Mouse (Mus musculus) intestine, embryonic 14.5 days (tissue): ENCODE data around the gene Tmem208. TPM values are rescaled to one million over a fixed set of nuclear protein-coding genes. Genes with fewer than 3 reads are reported as not detected.

Source experiments
- ATAC-seq: fragments of 200-750 bp; cut with Nextera tagmentation; replicated peaks from 2 replicates; pipeline ENCODE4 v1.8.0; 2017; ENCODE audit warnings: low read depth, moderate number of reproducible peaks, moderate TSS enrichment, moderate library complexity; ENCODE audit not compliant: low FRiP score, low TSS enrichment
- DNase-seq: peaks from one replicate; pipeline ENCODE4 v3.0.0-alpha.2; 2018; ENCODE audit warnings: low spot score
- H3K27ac ChIP-seq: fragments of 300-500 bp; sonication (generic); 2 replicates; pipeline ENCODE4 v1.5.1; 2014; ENCODE audit warnings: low read depth, mild to moderate bottlenecking, control low read depth
- H3K27me3 ChIP-seq: fragments of 300-500 bp; sonication (generic); replicated peaks from 2 replicates; pipeline ENCODE4 v1.6.1; 2014; ENCODE audit warnings: low read length, control low read depth; ENCODE audit not compliant: control insufficient read depth, insufficient read depth
- H3K36me3 ChIP-seq: fragments of 300-500 bp; sonication (generic); 2 replicates; pipeline ENCODE4 v1.6.1; 2014; ENCODE audit warnings: low read length, control low read depth; ENCODE audit not compliant: control insufficient read depth, insufficient read depth
- H3K4me1 ChIP-seq: fragments of 300-500 bp; sonication (generic); replicated peaks from 2 replicates; pipeline ENCODE4 v1.6.1; 2014; ENCODE audit warnings: low read length, control low read depth, mixed read lengths; ENCODE audit not compliant: control insufficient read depth, insufficient read depth
- H3K4me2 ChIP-seq: fragments of 300-500 bp; sonication (generic); 2 replicates; pipeline ENCODE4 v1.6.1; 2014; ENCODE audit warnings: low read length
- H3K4me3 ChIP-seq: fragments of 300-500 bp; sonication (generic); 2 replicates; pipeline ENCODE4 v1.5.1; 2014; ENCODE audit warnings: low read depth, low read length, control low read depth, mixed read lengths
- H3K9ac ChIP-seq: fragments of 300-500 bp; sonication (generic); 2 replicates; pipeline ENCODE4 v1.6.1; 2014; ENCODE audit warnings: mild to moderate bottlenecking, low read length
- H3K9me3 ChIP-seq: fragments of 300-500 bp; sonication (generic); 2 replicates; pipeline ENCODE4 v1.6.1; 2016; ENCODE audit warnings: low read length, control low read depth; ENCODE audit not compliant: control insufficient read depth
- whole genome bisulfite sequencing: fragments of 180-500 bp; shearing (Covaris S2); extraction: QIAGEN DNeasy Blood & Tissue Kit; methylation state at CpG from one replicate; pipeline ENCODE4 v1.1.7; 2014; 5-methylcytosine and 5-hydroxymethylcytosine counted together
- polyA plus RNA-seq: library from polyadenylated mRNA; unstranded; fragments of >200 nt; fragmentation: Nextera tagmentation; extraction: Ambion mirVana; gene quantifications from 2 replicates; pipeline ENCODE4 v1.2.1, GENCODE M21; 2014

The Tmem208 gene
- polyA plus RNA-seq, 1 experiment from 2014 or later: 138 TPM

GRCm38 (mm10) chr8:105342768-105343167, 16.6 kb downstream of the Tmem208 start:
- H3K4me2 ChIP-seq: no peak overlapping the region
- no peaks in the 10 kb centered on the region for H3K27me3 ChIP-seq
- WGBS: 62% methylated on average over 4 of the region's 4 CpGs
- DNase-seq: no peak
- H3K9ac ChIP-seq: no peak overlapping the region
- H3K9me3 ChIP-seq: no peaks in the 10 kb centered on the region
- no peak overlapping the region for H3K4me3 ChIP-seq
- ATAC-seq: no peak
- H3K27ac ChIP-seq: no peak overlapping the region
- H3K4me1 ChIP-seq: peaks cover 35% of the 10 kb centered on the region
- peaks cover 9% of the 10 kb centered on the region for H3K36me3 ChIP-seq

DNA sequence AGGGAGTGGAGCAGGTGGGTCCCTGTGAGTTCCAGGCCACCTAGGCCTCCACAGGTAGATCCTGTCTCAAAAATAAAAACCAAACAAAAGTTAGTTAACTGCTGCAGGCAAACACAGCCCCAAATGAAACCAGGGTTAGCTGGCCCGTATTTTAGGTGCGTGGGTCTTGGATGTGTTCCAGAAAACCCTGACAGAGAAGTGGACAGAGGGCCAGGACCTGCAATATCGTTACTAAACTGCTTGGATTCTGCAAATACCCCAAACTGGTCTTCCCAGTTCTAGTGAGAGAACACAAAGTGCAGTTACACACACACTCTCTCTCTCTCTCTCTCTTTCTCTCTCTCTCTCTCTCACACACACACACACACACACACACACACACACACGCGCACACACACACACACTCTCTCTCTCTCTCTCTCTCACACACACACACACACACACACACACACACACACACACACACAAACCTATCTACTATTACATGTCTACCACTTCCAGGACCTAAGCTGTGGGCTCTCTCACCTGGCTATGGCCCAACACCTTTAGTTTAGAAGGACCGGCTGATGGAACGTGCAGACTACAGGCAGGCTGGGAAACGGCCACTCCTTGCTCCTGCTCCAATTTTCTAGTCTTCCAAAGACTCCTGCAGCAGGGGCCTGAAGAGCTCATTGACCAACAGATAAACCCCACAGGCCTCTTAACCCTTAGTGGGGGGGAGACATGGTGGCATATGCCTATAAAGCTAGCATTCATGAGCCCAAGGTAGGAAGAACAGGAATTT, 17.8 kb downstream of the Tmem208 start:
- 60% methylated on average over 8 of the region's 8 CpGs for WGBS
- 0 out of 2 replicates have a peak overlapping the region, but pooled peaks have one; percentile 33 for H3K27ac ChIP-seq

DNA sequence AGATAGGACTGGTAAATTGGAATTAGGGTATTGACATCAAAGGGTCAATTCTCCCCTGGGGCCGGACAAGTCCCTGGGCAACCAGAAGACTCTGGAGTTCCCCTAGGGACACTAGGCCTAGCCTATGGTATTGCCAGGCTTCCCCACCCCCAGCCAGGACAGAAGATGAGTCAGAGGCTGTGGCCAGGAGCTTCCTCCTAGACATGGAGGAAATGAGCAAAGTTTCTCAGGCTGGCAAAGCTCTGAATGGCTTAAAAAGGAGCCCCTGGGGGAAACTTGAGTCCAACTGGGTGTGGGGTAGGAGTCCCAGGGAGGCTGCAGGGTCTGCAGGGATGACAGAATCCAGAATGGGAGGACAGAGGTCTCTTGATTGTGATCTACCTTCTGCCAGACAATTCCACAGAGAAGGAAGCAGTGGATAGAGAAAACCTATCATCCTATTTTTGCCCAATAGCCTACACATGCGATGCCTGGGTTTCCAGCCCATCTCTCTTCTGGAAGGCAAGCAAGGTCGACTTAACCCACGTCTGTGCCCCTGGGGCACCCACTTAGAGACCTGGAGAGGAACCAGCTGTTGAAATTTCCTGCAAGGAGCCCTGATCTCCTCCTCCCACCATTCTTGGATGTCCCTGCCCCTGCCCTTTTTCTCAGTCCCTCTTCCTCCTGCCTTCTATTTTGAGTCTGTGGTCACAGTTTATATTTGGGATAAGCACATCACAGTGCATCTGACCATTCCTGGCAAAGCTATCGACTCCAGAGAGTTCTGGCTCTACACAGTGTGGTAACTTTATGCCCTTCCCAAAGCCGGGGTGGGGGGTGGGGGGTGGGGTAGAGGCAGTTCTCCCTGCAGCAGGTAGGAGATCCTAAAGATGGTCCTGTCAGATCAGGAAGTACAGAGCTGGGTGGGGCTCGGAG, 19.2 kb downstream of the Tmem208 start:
- peak overlapping the region; percentile 77 for H3K4me2 ChIP-seq
- 0 out of 2 replicates have a peak overlapping the region, but pooled peaks have one; percentile 10 for H3K9ac ChIP-seq
- H3K4me3 ChIP-seq: no peak overlapping the region
- DNase-seq: no peak
- H3K4me1 ChIP-seq: peaks cover 39% of the 10 kb centered on the region
- H3K9me3 ChIP-seq: no peaks in the 10 kb centered on the region
- no peak overlapping the region for H3K27ac ChIP-seq
- ATAC-seq: no peak
- WGBS: 40% methylated on average over 7 of the region's 7 CpGs
- H3K36me3 ChIP-seq: no peaks in the 10 kb centered on the region
- H3K27me3 ChIP-seq: 0 out of 2 replicates have a peak, but pooled peaks cover 3% of the 10 kb centered on the region

More for the DNA sequence above, 17.8 kb downstream of the Tmem208 start:
- ATAC-seq (no peak), DNase-seq (no peak)
- Histone ChIP-seq H3K9me3 (no peaks in the 10 kb centered on the region), H3K4me2 (no peak overlapping the region), H3K9ac (no peak overlapping the region), H3K36me3 (no peaks in the 10 kb centered on the region), H3K27me3 (no peaks in the 10 kb centered on the region), H3K4me1 (peaks cover 39% of the 10 kb centered on the region), H3K4me3 (no peak overlapping the region)

DNA sequence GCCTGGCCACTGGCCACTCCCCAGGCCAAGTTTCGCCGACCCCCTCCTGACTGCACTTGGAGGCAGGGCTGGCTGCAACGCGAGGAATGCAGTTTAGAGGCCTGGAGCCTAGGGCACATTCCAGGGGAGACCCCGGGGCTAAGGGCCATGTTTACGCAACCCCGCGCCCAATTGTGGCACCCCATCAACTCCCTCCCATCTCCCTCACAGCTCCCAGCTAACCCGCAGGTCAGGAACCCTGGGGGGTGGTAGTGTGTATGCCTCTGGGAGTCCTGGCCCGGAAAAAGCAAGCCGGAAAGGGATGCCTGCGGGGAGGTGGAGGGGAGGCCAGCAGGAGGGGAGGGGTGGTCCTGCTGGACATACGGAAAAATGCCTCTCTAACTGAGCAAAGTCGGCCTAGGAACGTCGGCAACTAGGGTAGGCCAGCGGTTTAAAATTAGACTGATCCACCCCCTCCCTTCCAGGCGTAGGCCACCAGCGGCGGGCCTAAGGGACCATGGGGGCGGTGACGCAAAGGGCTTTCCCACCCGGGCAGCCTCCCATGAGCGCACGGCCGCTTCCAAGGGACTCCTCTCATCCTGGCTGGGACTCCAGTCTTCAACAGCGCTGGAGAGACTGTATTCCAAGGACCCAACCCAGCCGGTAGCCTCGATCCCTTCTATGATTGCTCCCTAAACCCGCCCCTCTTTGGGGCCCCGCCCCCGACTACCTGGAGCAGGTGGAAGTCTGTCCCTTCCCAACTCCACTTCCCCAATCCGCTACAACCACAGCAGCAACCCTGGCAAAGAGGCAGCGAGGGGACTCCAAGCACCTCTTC, 20.7 kb downstream of the Tmem208 start:
- H3K27ac ChIP-seq: peak overlapping the region; percentile 77
- DNase-seq (peak; percentile 81), ATAC-seq (peak; percentile 63)
- H3K9me3 ChIP-seq: no peaks in the 10 kb centered on the region
- no peaks in the 10 kb centered on the region for H3K36me3 ChIP-seq
- H3K4me2 ChIP-seq: peak overlapping the region; percentile 77
- peaks cover 32% of the 10 kb centered on the region for H3K4me1 ChIP-seq
- under 1% methylated on average over 33 of the region's 34 CpGs for WGBS
- H3K27me3 ChIP-seq: 0 out of 2 replicates have a peak, but pooled peaks cover 4% of the 10 kb centered on the region
- H3K4me3 ChIP-seq: peak overlapping the region; percentile 84
- peak overlapping the region; percentile 61 for H3K9ac ChIP-seq

DNA sequence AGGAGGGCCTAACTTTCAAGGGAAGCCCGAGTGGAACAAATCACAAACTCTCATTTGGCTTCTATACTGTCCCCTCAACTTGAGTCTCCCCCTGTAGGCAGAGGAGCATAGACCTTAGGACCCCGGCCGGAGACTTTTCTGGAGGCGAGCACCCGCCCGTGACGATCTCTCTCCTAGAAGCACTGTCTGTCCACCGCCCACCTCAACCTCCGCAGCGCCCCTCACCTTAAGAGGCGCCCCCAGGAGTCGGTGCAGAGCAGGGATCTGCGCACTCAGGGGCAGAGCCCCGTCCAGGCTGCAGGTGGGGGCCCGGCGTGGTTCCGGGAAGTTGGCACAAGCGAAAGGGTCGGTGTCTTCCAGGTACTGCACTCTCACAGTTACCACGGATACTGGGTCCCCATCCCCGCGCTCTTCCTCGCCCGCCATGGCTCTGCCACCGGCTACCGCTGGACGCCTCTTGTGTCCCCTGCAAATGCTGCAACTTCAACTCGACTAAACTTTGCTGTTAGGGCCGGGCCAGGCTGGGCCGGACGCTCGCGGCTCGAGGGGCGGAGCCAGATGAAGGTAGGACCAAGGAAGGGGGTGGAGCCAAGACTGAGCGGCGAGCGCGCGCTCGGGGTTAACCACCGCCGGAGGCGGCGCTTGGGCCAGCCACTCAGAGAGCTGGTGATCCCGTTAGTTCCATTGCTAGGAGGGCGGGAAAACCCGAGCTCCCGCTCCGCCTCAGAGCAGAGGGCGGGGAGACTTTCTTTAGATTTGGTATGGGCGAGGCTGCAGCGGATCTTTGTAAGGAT, 21.5 kb downstream of the Tmem208 start, which contains the start of gene Fhod1:
Fhod1 (minus strand) TSS at position 526 of the 794 bp plus-strand sequence.
- H3K4me1 ChIP-seq: peaks cover 32% of the 10 kb centered on the region
- under 1% methylated on average over 53 of the region's 53 CpGs for WGBS
- peak within 1 kb of the TSS; percentile 84 for H3K4me3 ChIP-seq
- no peaks in the 10 kb centered on the region for H3K9me3 ChIP-seq
- H3K27ac ChIP-seq: peak within 1 kb of the TSS; percentile 77
- H3K9ac ChIP-seq: peak within 1 kb of the TSS; percentile 61
- DNase-seq (peak; percentile 94), ATAC-seq (peak; percentile 86)
- no peaks in the 10 kb centered on the region for H3K36me3 ChIP-seq
- peak within 1 kb of the TSS; percentile 77 for H3K4me2 ChIP-seq
- 0 out of 2 replicates have a peak, but pooled peaks cover 4% of the 10 kb centered on the region for H3K27me3 ChIP-seq

- Histone ChIP-seq H3K9me3 (no peaks in the 10 kb centered on the region), H3K9ac (peak within 1 kb of the TSS; percentile 61), H3K4me1 (peaks cover 32% of the 10 kb centered on the region), H3K27me3 (0 out of 2 replicates have a peak, but pooled peaks cover 4% of the 10 kb centered on the region), H3K36me3 (no peaks in the 10 kb centered on the region), H3K4me3 (peak within 1 kb of the TSS; percentile 84), H3K27ac (peak within 1 kb of the TSS; percentile 77), H3K4me2 (peak within 1 kb of the TSS; percentile 77)
- WGBS: under 1% methylated on average over 34 of the region's 34 CpGs
- ATAC-seq: no peak
- peak; percentile 84 for DNase-seq
These were observed 22.4 kb downstream of the Tmem208 start, which contains the start of gene Slc9a5 for GRCm38 (mm10) chr8:105348450-105349095. TSS of gene Slc9a5 (plus strand) at chr8:105348843.

- Histone ChIP-seq H3K27me3 (0 out of 2 replicates have a peak, but pooled peaks cover 4% of the 10 kb centered on the region), H3K9me3 (no peaks in the 10 kb centered on the region), H3K4me1 (peaks cover 30% of the 10 kb centered on the region), H3K9ac (peak overlapping the region; percentile 58), H3K4me2 (peak overlapping the region; percentile 77), H3K4me3 (peak overlapping the region; percentile 84), H3K27ac (peak overlapping the region; percentile 77; the same call in 1 of the 2 replicates), H3K36me3 (no peaks in the 10 kb centered on the region)
- ATAC-seq (no peak), DNase-seq (no peak)
- 1% methylated on average over 34 of the region's 48 CpGs for WGBS
These were observed 23.1 kb downstream of the Tmem208 start for GRCm38 (mm10) chr8:105349096-105349771.
